Comparison of ENCODE assay signal across 35 mouse cellular contexts in genomic region chr13:23138880-23139279, GRCm38 (mm10). TPM values are rescaled to one million over a fixed set of nuclear protein-coding genes. Genes with fewer than 3 reads are reported as not detected.
DNase-seq lines count a peak whose midpoint lies in the region; ATAC-seq lines count a peak whose summit lies in the region.
"Had no signal": no experiment of that assay in that cellular context is flagged by ENCODE, and none has a peak within 500 bp of the region (broad histone marks: within the 10 kb centered on the region; RNA-seq: fewer than 3 reads in every experiment).

No protein-coding gene starts in this region.

- H3K9me3 ChIP-seq in forebrain, embryonic 14.5 days (replicated peaks; ENCODE audit: control insufficient read depth, low read length) = no peaks in the 10 kb centered on the region
- no peaks in the 10 kb centered on the region for H3K9me3 ChIP-seq in forebrain, embryonic 12.5 days
- no peaks in the 10 kb centered on the region for H3K9me3 ChIP-seq in forebrain, embryonic 16.5 days (ENCODE audit: control insufficient read depth, low read length)
- H3K9me3 ChIP-seq: G1E; heart, embryonic 15.5 days; hindbrain, embryonic 15.5 days; intestine, embryonic 15.5 days; limb, embryonic 12.5 days; midbrain, embryonic 12.5 days; neural tube, embryonic 12.5 days had no signal

- H3K27ac ChIP-seq in forebrain, embryonic 14.5 days (ENCODE audit: low read depth, low read length) = no peak overlapping the region
- H3K27ac ChIP-seq in forebrain, embryonic 12.5 days = no peak overlapping the region
- H3K27ac ChIP-seq in forebrain, embryonic 16.5 days (ENCODE audit: low read length) = no peak overlapping the region
- H3K27ac ChIP-seq: gastrocnemius, adult 2 months; heart, embryonic 15.5 days; hindbrain, embryonic 15.5 days; intestine, embryonic 15.5 days; limb, embryonic 12.5 days; midbrain, embryonic 12.5 days; neural tube, embryonic 12.5 days had no signal

- H3K9ac ChIP-seq in forebrain, embryonic 14.5 days (ENCODE audit: low read length) = no peak overlapping the region
- no peak overlapping the region for H3K9ac ChIP-seq in forebrain, embryonic 12.5 days
- H3K9ac ChIP-seq in forebrain, embryonic 16.5 days (replicated peaks; ENCODE audit: low read depth, low read length) = no peak overlapping the region
- H3K9ac ChIP-seq: heart, embryonic 15.5 days; hindbrain, embryonic 15.5 days; intestine, embryonic 15.5 days; limb, embryonic 12.5 days; liver, postnatal 0 days; midbrain, embryonic 12.5 days; neural tube, embryonic 12.5 days had no signal

- no peak overlapping the region for H3K4me3 ChIP-seq in forebrain, embryonic 14.5 days (ENCODE audit: low read depth, low read length)
- H3K4me3 ChIP-seq in forebrain, embryonic 12.5 days (replicated peaks) = no peak overlapping the region
- no peak overlapping the region for H3K4me3 ChIP-seq in forebrain, embryonic 16.5 days (replicated peaks; ENCODE audit: low read length)
- H3K4me3 ChIP-seq: gastrocnemius, adult 2 months; heart, embryonic 15.5 days; hindbrain, embryonic 15.5 days; intestine, embryonic 15.5 days; limb, embryonic 12.5 days; midbrain, embryonic 12.5 days; neural tube, embryonic 12.5 days had no signal

- no peaks in the 10 kb centered on the region for H3K27me3 ChIP-seq in forebrain, embryonic 14.5 days (replicated peaks; ENCODE audit: control insufficient read depth, insufficient read depth, low read length)
- no peaks in the 10 kb centered on the region for H3K27me3 ChIP-seq in forebrain, embryonic 12.5 days
- H3K27me3 ChIP-seq in forebrain, embryonic 16.5 days (replicated peaks; ENCODE audit: control insufficient read depth, insufficient read depth, low read length) = no peaks in the 10 kb centered on the region
- H3K27me3 ChIP-seq: CH12.LX; heart, embryonic 15.5 days; hindbrain, embryonic 15.5 days; intestine, embryonic 15.5 days; limb, embryonic 12.5 days; midbrain, embryonic 12.5 days; neural tube, embryonic 12.5 days; Patski had no signal

- ATAC-seq in forebrain, embryonic 14.5 days = peak; percentile 80
- ATAC-seq in forebrain, embryonic 12.5 days (ENCODE audit: low FRiP score) = no peak
- peak; percentile 88 for ATAC-seq in forebrain, embryonic 16.5 days
- ATAC-seq: intestine, embryonic 15.5 days; liver, postnatal 0 days; Patski had no signal

- H3K4me1 ChIP-seq in forebrain, embryonic 14.5 days (ENCODE audit: control insufficient read depth, insufficient read depth, low read length) = no peaks in the 10 kb centered on the region
- H3K4me1 ChIP-seq in forebrain, embryonic 12.5 days = no peaks in the 10 kb centered on the region
- H3K4me1 ChIP-seq in forebrain, embryonic 16.5 days (replicated peaks; ENCODE audit: control insufficient read depth, insufficient read depth, low read length) = no peaks in the 10 kb centered on the region
- H3K4me1 ChIP-seq: heart, embryonic 15.5 days; hindbrain, embryonic 15.5 days; intestine, embryonic 15.5 days; limb, embryonic 12.5 days; midbrain, embryonic 12.5 days; neural tube, embryonic 12.5 days had no signal

- whole genome bisulfite sequencing in forebrain, embryonic 14.5 days = 52% methylated on average over 2 of the region's 2 CpGs
- 85% methylated on average over 2 of the region's 2 CpGs for WGBS in forebrain, embryonic 12.5 days
- 43% methylated on average over 2 of the region's 2 CpGs for WGBS in forebrain, embryonic 16.5 days

- DNase-seq in forebrain, embryonic 14.5 days (ENCODE audit: low spot score) = peak; percentile 73
- peak; percentile 8 for DNase-seq in brain, adult 2 months (ENCODE audit: low read depth, low spot score)
- peak; percentile 19 to 36 for DNase-seq in layer of hippocampus, postnatal 10 days (ENCODE audit: low spot score in 2 of 2)
- no peak for DNase-seq in neural tube, embryonic 10.5 days (ENCODE audit: extremely low spot score, low spot score)
- no peak for DNase-seq in heart, postnatal 10 days
- DNase-seq: B cell, adult 2 months; gastrocnemius, adult 2 months; heart, postnatal 4 days; kidney, adult 9 months; kidney, postnatal 14 days; liver, postnatal 0 days; lung, postnatal 14 days; retina, postnatal 1 day; thymus, postnatal 14 days had no signal

- intact Hi-C loops in heart, postnatal 10 days (cut with DNase I) = no loop called here

- no peaks in the 10 kb centered on the region for H3K36me3 ChIP-seq in forebrain, embryonic 14.5 days (ENCODE audit: control insufficient read depth, insufficient read depth, low read length)
- no peaks in the 10 kb centered on the region for H3K36me3 ChIP-seq in forebrain, embryonic 12.5 days (replicated peaks)
- H3K36me3 ChIP-seq in forebrain, embryonic 16.5 days (ENCODE audit: control insufficient read depth, insufficient read depth) = no peaks in the 10 kb centered on the region
- H3K36me3 ChIP-seq: G1E; heart, embryonic 15.5 days; hindbrain, embryonic 15.5 days; intestine, embryonic 15.5 days; limb, embryonic 12.5 days; midbrain, embryonic 12.5 days; neural tube, embryonic 12.5 days had no signal

- no peak overlapping the region for H3K4me2 ChIP-seq in forebrain, embryonic 14.5 days (ENCODE audit: low read length)
- H3K4me2 ChIP-seq in forebrain, embryonic 12.5 days = no peak overlapping the region
- H3K4me2 ChIP-seq in forebrain, embryonic 16.5 days (ENCODE audit: low read length) = no peak overlapping the region
- H3K4me2 ChIP-seq: heart, embryonic 15.5 days; hindbrain, embryonic 15.5 days; intestine, embryonic 15.5 days; limb, embryonic 12.5 days; liver, embryonic 11.5 days; midbrain, embryonic 12.5 days; neural tube, embryonic 12.5 days had no signal

RNA-seq across cellular contexts. Expression of gene Vmn1r218, which starts 5.9 kb away (rescaled TPM):
- polyA plus RNA-seq in forebrain, embryonic 14.5 days (2014; fragmentation: Nextera tagmentation; extraction: Ambion mirVana) = not detected in 2 replicates
- not detected in 2 replicates for polyA plus RNA-seq in forebrain, embryonic 12.5 days (2016; fragmentation: Nextera tagmentation; extraction: Ambion mirVana)
- polyA plus RNA-seq in forebrain, embryonic 16.5 days (2015; fragmentation: Nextera tagmentation; extraction: Ambion mirVana) = not detected in 2 replicates
- total RNA-seq in layer of hippocampus, postnatal 10 days (2021) = not detected
- total RNA-seq in heart, postnatal 10 days (2021) = not detected
- total RNA-seq: adrenal gland, adult 18-20 months; adrenal gland, postnatal 4 days; CH12.LX; gastrocnemius, adult 2 months; gastrocnemius, postnatal 4 days; heart, postnatal 4 days; left cerebral cortex, postnatal 14 days; megakaryocyte, adult 5-6 weeks had no signal
- polyA plus RNA-seq: cerebellum, adult 2 months; cortical plate, adult 2 months; embryonic facial prominence, embryonic 11.5 days; G1E; heart, embryonic 15.5 days; hindbrain, embryonic 15.5 days; intestine, embryonic 15.5 days; limb, embryonic 12.5 days; liver, embryonic 11.5 days; liver, postnatal 0 days; midbrain, embryonic 12.5 days; neural tube, embryonic 12.5 days; Patski; stomach, embryonic 14.5 days had no signal

RNA-seq across cellular contexts. Expression of gene Vmn1r219, which starts 20.2 kb away (rescaled TPM):
- polyA plus RNA-seq in forebrain, embryonic 14.5 days (2014; fragmentation: Nextera tagmentation; extraction: Ambion mirVana) = not detected in 2 replicates
- polyA plus RNA-seq in forebrain, embryonic 12.5 days (2016; fragmentation: Nextera tagmentation; extraction: Ambion mirVana) = 0.03 TPM in 1 of 2 replicates, not detected in the other
- polyA plus RNA-seq in forebrain, embryonic 16.5 days (2015; fragmentation: Nextera tagmentation; extraction: Ambion mirVana) = not detected in 2 replicates
- not detected for total RNA-seq in layer of hippocampus, postnatal 10 days (2021)
- not detected for total RNA-seq in heart, postnatal 10 days (2021)
- total RNA-seq: adrenal gland, adult 18-20 months; adrenal gland, postnatal 4 days; CH12.LX; gastrocnemius, adult 2 months; gastrocnemius, postnatal 4 days; heart, postnatal 4 days; left cerebral cortex, postnatal 14 days; megakaryocyte, adult 5-6 weeks had no signal
- polyA plus RNA-seq: cerebellum, adult 2 months; cortical plate, adult 2 months; G1E; heart, embryonic 15.5 days; hindbrain, embryonic 15.5 days; intestine, embryonic 15.5 days; limb, embryonic 12.5 days; liver, embryonic 11.5 days; liver, postnatal 0 days; midbrain, embryonic 12.5 days; neural tube, embryonic 12.5 days; Patski; stomach, embryonic 14.5 days had no signal

RNA-seq across cellular contexts. Expression of gene Vmn1r217, which starts 20.9 kb away (rescaled TPM):
- not detected in 2 replicates for polyA plus RNA-seq in forebrain, embryonic 14.5 days (2014; fragmentation: Nextera tagmentation; extraction: Ambion mirVana)
- polyA plus RNA-seq in forebrain, embryonic 12.5 days (2016; fragmentation: Nextera tagmentation; extraction: Ambion mirVana) = not detected in 2 replicates
- polyA plus RNA-seq in forebrain, embryonic 16.5 days (2015; fragmentation: Nextera tagmentation; extraction: Ambion mirVana) = not detected in 2 replicates
- total RNA-seq in layer of hippocampus, postnatal 10 days (2021) = not detected
- total RNA-seq in heart, postnatal 10 days (2021) = not detected
- total RNA-seq: adrenal gland, adult 18-20 months; adrenal gland, postnatal 4 days; CH12.LX; gastrocnemius, adult 2 months; gastrocnemius, postnatal 4 days; heart, postnatal 4 days; left cerebral cortex, postnatal 14 days; megakaryocyte, adult 5-6 weeks had no signal
- polyA plus RNA-seq: cerebellum, adult 2 months; cortical plate, adult 2 months; embryonic facial prominence, embryonic 11.5 days; G1E; heart, embryonic 15.5 days; hindbrain, embryonic 15.5 days; intestine, embryonic 15.5 days; limb, embryonic 12.5 days; liver, embryonic 11.5 days; liver, postnatal 0 days; midbrain, embryonic 12.5 days; neural tube, embryonic 12.5 days; Patski; stomach, embryonic 14.5 days had no signal

RNA-seq across cellular contexts. Expression of gene Vmn1r220, which starts 48.9 kb away (rescaled TPM):
- not detected in 2 replicates for polyA plus RNA-seq in forebrain, embryonic 14.5 days (2014; fragmentation: Nextera tagmentation; extraction: Ambion mirVana)
- not detected in 2 replicates for polyA plus RNA-seq in forebrain, embryonic 12.5 days (2016; fragmentation: Nextera tagmentation; extraction: Ambion mirVana)
- polyA plus RNA-seq in forebrain, embryonic 16.5 days (2015; fragmentation: Nextera tagmentation; extraction: Ambion mirVana) = not detected in 2 replicates
- total RNA-seq in layer of hippocampus, postnatal 10 days (2021) = not detected
- not detected for total RNA-seq in heart, postnatal 10 days (2021)
- total RNA-seq: adrenal gland, adult 18-20 months; adrenal gland, postnatal 4 days; CH12.LX; gastrocnemius, adult 2 months; gastrocnemius, postnatal 4 days; heart, postnatal 4 days; left cerebral cortex, postnatal 14 days; megakaryocyte, adult 5-6 weeks had no signal
- polyA plus RNA-seq: cerebellum, adult 2 months; cortical plate, adult 2 months; embryonic facial prominence, embryonic 11.5 days; G1E; heart, embryonic 15.5 days; hindbrain, embryonic 15.5 days; intestine, embryonic 15.5 days; limb, embryonic 12.5 days; liver, embryonic 11.5 days; liver, postnatal 0 days; midbrain, embryonic 12.5 days; neural tube, embryonic 12.5 days; stomach, embryonic 14.5 days had no signal

Comparison
In these comparisons a context has a peak if more than half of its experiments do, and no peak if none do; other contexts are left out.
1. DNase-seq: peak in forebrain, embryonic 14.5 days (single experiment), brain, adult 2 months (single experiment) and layer of hippocampus, postnatal 10 days (2 of 2); none in neural tube, embryonic 10.5 days (single experiment) and heart, postnatal 10 days (0 of 2).